Mouse (Mus musculus): ENCODE data around the gene Pgd. TPM values are rescaled to one million over a fixed set of nuclear protein-coding genes. Genes with fewer than 3 reads are reported as not detected.
"Not testable (repeated sequence)": the region's sequence is repeated elsewhere in the genome, so short reads cannot be mapped to it uniquely, and the experiment has no call there.

Gene Pgd
- 66.8 and 69.3 TPM in 2 replicates for polyA plus RNA-seq (2014; fragmentation: Nextera tagmentation; extraction: Ambion mirVana)

DNA sequence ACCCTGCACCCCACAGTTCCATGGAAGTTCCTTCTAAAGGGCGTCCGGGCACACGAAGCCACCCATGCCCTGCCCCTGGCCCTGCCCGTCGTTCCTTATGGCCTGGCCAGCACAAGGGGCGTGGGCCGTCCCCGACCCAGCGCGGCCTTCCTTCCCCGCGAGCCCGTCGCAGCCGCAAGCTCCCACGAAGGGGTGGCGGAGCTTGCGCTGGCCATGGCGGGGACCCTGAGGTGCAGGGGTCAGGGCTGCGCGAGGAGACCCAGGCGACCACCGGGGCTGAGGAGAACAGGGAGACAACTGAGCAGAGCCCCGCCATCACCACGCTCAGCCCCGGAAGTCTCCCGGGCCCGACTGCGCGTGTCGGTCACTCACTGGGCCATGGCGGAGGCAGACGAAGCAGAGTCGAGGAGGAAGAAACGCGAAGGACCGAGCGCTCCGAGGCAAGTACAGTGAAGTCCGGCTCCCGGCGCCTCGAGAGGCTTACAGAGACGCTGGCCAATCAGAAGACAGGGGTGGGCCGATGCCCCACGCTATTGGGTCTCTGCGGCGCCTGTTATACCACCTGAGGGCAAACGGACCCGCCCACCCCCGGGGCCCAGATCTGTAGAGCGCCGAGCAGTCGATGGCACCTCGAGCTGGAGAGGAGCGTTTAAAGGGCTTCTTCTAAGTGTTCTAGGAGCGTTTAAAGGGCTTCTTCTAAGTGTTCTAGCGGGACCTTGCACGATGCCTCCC, at the start of gene Pgd:
Gene Pgd, minus strand, starts transcription at position 557 of the 732 bp plus-strand sequence.
- H3K27me3 ChIP-seq (ENCODE audit: control insufficient read depth, insufficient read depth, low read length) = no peaks in the 10 kb centered on the region
- peak within 1 kb of the TSS; percentile 91 for H3K27ac ChIP-seq (ENCODE audit: low read length)
- H3K9ac ChIP-seq (replicated peaks; ENCODE audit: low read depth, low read length) = peak within 1 kb of the TSS; percentile 89
- WGBS = under 1% methylated on average over 59 of the region's 59 CpGs
- H3K4me2 ChIP-seq (replicated peaks; ENCODE audit: low read depth, low read length) = peak within 1 kb of the TSS; percentile 83
- H3K9me3 ChIP-seq (ENCODE audit: control insufficient read depth, low read depth, low read length) = no peaks in the 10 kb centered on the region
- no peaks in the 10 kb centered on the region for H3K4me1 ChIP-seq (ENCODE audit: control insufficient read depth, insufficient read depth, low read length)
- peak within 1 kb of the TSS; percentile 85 for H3K4me3 ChIP-seq (ENCODE audit: low read depth, low read length)
- peaks cover 10% of the 10 kb centered on the region for H3K36me3 ChIP-seq (ENCODE audit: control insufficient read depth, insufficient read depth, low read length)
- peak; percentile 98 for ATAC-seq (ENCODE audit: insufficient number of reproducible peaks, insufficient read depth, low FRiP score, low read depth)

DNA sequence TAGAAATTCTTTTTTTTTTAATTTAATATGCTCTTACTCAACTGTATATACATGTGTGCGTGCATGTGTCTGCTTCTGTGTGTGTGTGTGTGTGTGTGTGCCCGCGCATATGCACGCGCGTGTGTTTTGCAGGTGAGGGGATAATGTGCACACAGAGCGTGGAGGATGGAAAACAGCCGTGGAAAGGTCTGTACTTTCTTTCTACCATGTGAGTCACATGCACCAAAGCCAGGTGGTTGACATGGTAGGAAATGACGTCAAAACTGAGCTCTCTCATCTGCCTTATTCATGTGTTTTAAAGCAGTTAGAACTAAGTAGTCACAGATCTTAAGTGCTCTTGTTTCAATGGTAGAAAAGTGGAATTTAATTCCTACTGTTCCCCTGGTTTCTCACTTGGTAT, 49.4 kb upstream of the Pgd start:
- peaks cover 9% of the 10 kb centered on the region; the same call in 1 of the 2 replicates for H3K4me1 ChIP-seq (ENCODE audit: control insufficient read depth, insufficient read depth, low read length)
- no peaks in the 10 kb centered on the region for H3K27me3 ChIP-seq (ENCODE audit: control insufficient read depth, insufficient read depth, low read length)
- no peak overlapping the region for H3K4me3 ChIP-seq (ENCODE audit: low read depth, low read length)
- H3K36me3 ChIP-seq (ENCODE audit: control insufficient read depth, insufficient read depth, low read length) = peaks cover 18% of the 10 kb centered on the region
- no peak overlapping the region for H3K27ac ChIP-seq (ENCODE audit: low read length)
- WGBS = 81% methylated on average over 9 of the region's 9 CpGs
- no peak for ATAC-seq (ENCODE audit: insufficient number of reproducible peaks, insufficient read depth, low FRiP score, low read depth)
- H3K9me3 ChIP-seq (ENCODE audit: control insufficient read depth, low read depth, low read length) = no peaks in the 10 kb centered on the region
- H3K9ac ChIP-seq (replicated peaks; ENCODE audit: low read depth, low read length) = no peak overlapping the region
- H3K4me2 ChIP-seq (replicated peaks; ENCODE audit: low read depth, low read length) = no peak overlapping the region

DNA sequence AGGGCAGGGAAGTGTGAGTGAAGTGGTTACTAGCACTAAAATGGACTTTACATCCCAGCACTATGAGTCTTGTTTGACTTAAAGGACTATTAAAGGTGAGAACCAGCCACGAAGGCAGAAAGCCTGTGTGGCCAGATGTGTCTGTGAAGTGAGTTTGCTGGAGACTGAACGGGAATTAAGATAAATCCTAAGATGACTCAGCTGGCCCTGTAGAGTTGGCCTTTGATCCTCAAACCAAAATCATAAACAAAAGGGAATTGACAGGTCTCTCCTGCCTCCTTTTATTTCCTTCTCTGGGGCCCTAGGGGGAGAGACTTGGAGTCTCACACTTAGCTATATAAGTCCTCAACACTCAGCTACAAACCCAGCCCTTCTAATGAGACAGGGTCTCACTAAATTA, 48.8 kb upstream of the Pgd start:
- 17% methylated on average over 2 of the region's 2 CpGs for WGBS
- no peak overlapping the region for H3K4me3 ChIP-seq (ENCODE audit: low read depth, low read length)
- H3K36me3 ChIP-seq (ENCODE audit: control insufficient read depth, insufficient read depth, low read length) = peaks cover 18% of the 10 kb centered on the region
- no peak for ATAC-seq (ENCODE audit: insufficient number of reproducible peaks, insufficient read depth, low FRiP score, low read depth)
- no peaks in the 10 kb centered on the region for H3K27me3 ChIP-seq (ENCODE audit: control insufficient read depth, insufficient read depth, low read length)
- no peak overlapping the region for H3K27ac ChIP-seq (ENCODE audit: low read length)
- H3K4me2 ChIP-seq (replicated peaks; ENCODE audit: low read depth, low read length) = no peak overlapping the region
- H3K4me1 ChIP-seq (ENCODE audit: control insufficient read depth, insufficient read depth, low read length) = peaks cover 9% of the 10 kb centered on the region; the same call in 1 of the 2 replicates
- no peaks in the 10 kb centered on the region for H3K9me3 ChIP-seq (ENCODE audit: control insufficient read depth, low read depth, low read length)
- no peak overlapping the region for H3K9ac ChIP-seq (replicated peaks; ENCODE audit: low read depth, low read length)

- not testable (repeated sequence) for H3K27ac ChIP-seq (ENCODE audit: low read length); H3K9me3 ChIP-seq (ENCODE audit: control insufficient read depth, low read depth, low read length); H3K4me3 ChIP-seq (ENCODE audit: low read depth, low read length); H3K27me3 ChIP-seq (ENCODE audit: control insufficient read depth, insufficient read depth, low read length); H3K9ac ChIP-seq (replicated peaks; ENCODE audit: low read depth, low read length); ATAC-seq (ENCODE audit: insufficient number of reproducible peaks, insufficient read depth, low FRiP score, low read depth); H3K4me2 ChIP-seq (replicated peaks; ENCODE audit: low read depth, low read length); H3K4me1 ChIP-seq (ENCODE audit: control insufficient read depth, insufficient read depth, low read length)
- 100% methylated on average over 2 of the region's 2 CpGs for WGBS
- peaks cover 18% of the 10 kb centered on the region for H3K36me3 ChIP-seq (ENCODE audit: control insufficient read depth, insufficient read depth, low read length)
These were observed 47.9 kb upstream of the Pgd start for GRCm38 (mm10) chr4:149214468-149214867.

DNA sequence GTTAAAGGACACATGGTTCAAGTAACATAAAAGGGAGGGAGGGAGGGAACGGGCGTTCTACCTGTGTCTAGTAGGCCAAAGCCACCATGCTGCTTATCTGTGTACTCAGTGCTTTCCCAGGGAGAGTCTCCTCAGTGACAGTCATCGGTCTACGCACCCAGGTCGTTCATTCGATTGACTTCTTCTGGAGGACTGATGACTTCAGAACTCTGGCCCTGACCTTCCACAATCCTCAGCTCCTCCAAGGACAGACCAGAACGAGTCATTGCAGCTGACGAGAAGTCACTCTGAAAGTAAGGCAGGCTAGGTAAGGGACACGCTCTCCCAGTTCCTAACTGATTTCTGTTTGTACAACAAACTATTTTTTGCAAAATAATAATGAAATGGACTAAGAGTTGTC, 46.9 kb upstream of the Pgd start:
- no peaks in the 10 kb centered on the region for H3K27me3 ChIP-seq (ENCODE audit: control insufficient read depth, insufficient read depth, low read length)
- H3K9ac ChIP-seq (replicated peaks; ENCODE audit: low read depth, low read length) = no peak overlapping the region
- no peak overlapping the region for H3K27ac ChIP-seq (ENCODE audit: low read length)
- no peaks in the 10 kb centered on the region for H3K9me3 ChIP-seq (ENCODE audit: control insufficient read depth, low read depth, low read length)
- WGBS = 95% methylated on average over 9 of the region's 9 CpGs
- peaks cover 18% of the 10 kb centered on the region for H3K36me3 ChIP-seq (ENCODE audit: control insufficient read depth, insufficient read depth, low read length)
- H3K4me2 ChIP-seq (replicated peaks; ENCODE audit: low read depth, low read length) = no peak overlapping the region
- ATAC-seq (ENCODE audit: insufficient number of reproducible peaks, insufficient read depth, low FRiP score, low read depth) = no peak
- H3K4me1 ChIP-seq (ENCODE audit: control insufficient read depth, insufficient read depth, low read length) = peaks cover 9% of the 10 kb centered on the region; the same call in 1 of the 2 replicates
- no peak overlapping the region for H3K4me3 ChIP-seq (ENCODE audit: low read depth, low read length)

GRCm38 (mm10) chr4:149211441-149211840, 44.9 kb upstream of the Pgd start:
- not testable (repeated sequence) for H3K9me3 ChIP-seq (ENCODE audit: control insufficient read depth, low read depth, low read length); ATAC-seq (ENCODE audit: insufficient number of reproducible peaks, insufficient read depth, low FRiP score, low read depth); H3K4me1 ChIP-seq (ENCODE audit: control insufficient read depth, insufficient read depth, low read length); H3K4me2 ChIP-seq (replicated peaks; ENCODE audit: low read depth, low read length); H3K27ac ChIP-seq (ENCODE audit: low read length); H3K27me3 ChIP-seq (ENCODE audit: control insufficient read depth, insufficient read depth, low read length); H3K9ac ChIP-seq (replicated peaks; ENCODE audit: low read depth, low read length); H3K4me3 ChIP-seq (ENCODE audit: low read depth, low read length)
- WGBS = 95% methylated on average over 6 of the region's 6 CpGs
- peaks cover 18% of the 10 kb centered on the region for H3K36me3 ChIP-seq (ENCODE audit: control insufficient read depth, insufficient read depth, low read length)

- H3K27me3 ChIP-seq (ENCODE audit: control insufficient read depth, insufficient read depth, low read length) = no peaks in the 10 kb centered on the region
- H3K4me3 ChIP-seq (ENCODE audit: low read depth, low read length) = no peak overlapping the region
- H3K9ac ChIP-seq (replicated peaks; ENCODE audit: low read depth, low read length) = no peak overlapping the region
- no peak for ATAC-seq (ENCODE audit: insufficient number of reproducible peaks, insufficient read depth, low FRiP score, low read depth)
- WGBS = 70% methylated on average over 3 of the region's 3 CpGs
- H3K9me3 ChIP-seq (ENCODE audit: control insufficient read depth, low read depth, low read length) = no peaks in the 10 kb centered on the region
- no peak overlapping the region for H3K27ac ChIP-seq (ENCODE audit: low read length)
- H3K4me2 ChIP-seq (replicated peaks; ENCODE audit: low read depth, low read length) = no peak overlapping the region
- H3K4me1 ChIP-seq (ENCODE audit: control insufficient read depth, insufficient read depth, low read length) = no peaks in the 10 kb centered on the region
- peaks cover 23% of the 10 kb centered on the region for H3K36me3 ChIP-seq (ENCODE audit: control insufficient read depth, insufficient read depth, low read length)
These were observed 35.9 kb upstream of the Pgd start for GRCm38 (mm10) chr4:149202467-149202866.

GRCm38 (mm10) chr4:149201110-149201509, 34.5 kb upstream of the Pgd start:
- Histone ChIP-seq H3K4me3 (ENCODE audit: low read depth, low read length) (no peak overlapping the region), H3K27me3 (ENCODE audit: control insufficient read depth, insufficient read depth, low read length) (no peaks in the 10 kb centered on the region), H3K9me3 (ENCODE audit: control insufficient read depth, low read depth, low read length) (no peaks in the 10 kb centered on the region), H3K36me3 (ENCODE audit: control insufficient read depth, insufficient read depth, low read length) (peaks cover 26% of the 10 kb centered on the region), H3K27ac (ENCODE audit: low read length) (no peak overlapping the region), H3K4me1 (ENCODE audit: control insufficient read depth, insufficient read depth, low read length) (no peaks in the 10 kb centered on the region), H3K9ac (replicated peaks; ENCODE audit: low read depth, low read length) (no peak overlapping the region), H3K4me2 (replicated peaks; ENCODE audit: low read depth, low read length) (no peak overlapping the region)
- no peak for ATAC-seq (ENCODE audit: insufficient number of reproducible peaks, insufficient read depth, low FRiP score, low read depth)
- WGBS = 87% methylated on average over 4 of the region's 4 CpGs

GRCm38 (mm10) chr4:149197180-149197579, 30.6 kb upstream of the Pgd start:
- peaks cover 16% of the 10 kb centered on the region for H3K36me3 ChIP-seq (ENCODE audit: control insufficient read depth, insufficient read depth, low read length)
- H3K9me3 ChIP-seq (ENCODE audit: control insufficient read depth, low read depth, low read length) = no peaks in the 10 kb centered on the region
- H3K27ac ChIP-seq (ENCODE audit: low read length) = no peak overlapping the region
- 54% methylated on average over 1 of the region's 1 CpGs for WGBS
- no peak overlapping the region for H3K4me2 ChIP-seq (replicated peaks; ENCODE audit: low read depth, low read length)
- no peaks in the 10 kb centered on the region for H3K27me3 ChIP-seq (ENCODE audit: control insufficient read depth, insufficient read depth, low read length)
- no peaks in the 10 kb centered on the region for H3K4me1 ChIP-seq (ENCODE audit: control insufficient read depth, insufficient read depth, low read length)
- H3K4me3 ChIP-seq (ENCODE audit: low read depth, low read length) = no peak overlapping the region
- peak; percentile 56; the same call in 1 of the 2 replicates for ATAC-seq (ENCODE audit: insufficient number of reproducible peaks, insufficient read depth, low FRiP score, low read depth)
- no peak overlapping the region for H3K9ac ChIP-seq (replicated peaks; ENCODE audit: low read depth, low read length)
